Mouse (Mus musculus): ENCODE results near the gene Sesn2. TPM values are rescaled to one million over a fixed set of nuclear protein-coding genes. Genes with fewer than 3 reads are reported as not detected.

Gene Sesn2
- polyA plus RNA-seq (2012; rRNA removed) = 11.0 and 12.6 TPM in 2 replicates

DNA sequence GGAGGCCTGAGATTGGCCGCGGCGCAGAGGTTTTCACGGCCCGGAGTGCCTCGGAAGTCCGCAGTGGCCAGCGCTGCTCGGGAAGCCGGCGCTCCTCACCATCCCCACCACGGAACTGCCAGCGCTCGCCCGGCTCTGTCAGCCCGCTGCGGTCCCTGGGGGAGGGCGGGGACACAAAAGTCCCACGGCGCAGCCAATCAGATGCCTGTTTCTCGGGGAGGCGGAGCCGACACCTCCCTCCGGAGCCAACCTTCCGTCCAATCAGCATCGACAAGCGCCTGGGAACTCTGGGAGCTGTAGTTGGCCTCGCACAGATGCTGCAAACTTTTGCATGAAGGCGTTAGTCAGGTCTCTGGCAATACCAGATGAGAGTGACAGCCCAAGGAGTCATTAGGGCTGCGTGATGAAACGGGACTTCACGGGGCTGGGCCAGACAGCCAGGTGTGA, at the start of gene Sesn2:
TSS of gene Sesn2 (minus strand) at position 150 of the 447 bp plus-strand sequence.

DNA sequence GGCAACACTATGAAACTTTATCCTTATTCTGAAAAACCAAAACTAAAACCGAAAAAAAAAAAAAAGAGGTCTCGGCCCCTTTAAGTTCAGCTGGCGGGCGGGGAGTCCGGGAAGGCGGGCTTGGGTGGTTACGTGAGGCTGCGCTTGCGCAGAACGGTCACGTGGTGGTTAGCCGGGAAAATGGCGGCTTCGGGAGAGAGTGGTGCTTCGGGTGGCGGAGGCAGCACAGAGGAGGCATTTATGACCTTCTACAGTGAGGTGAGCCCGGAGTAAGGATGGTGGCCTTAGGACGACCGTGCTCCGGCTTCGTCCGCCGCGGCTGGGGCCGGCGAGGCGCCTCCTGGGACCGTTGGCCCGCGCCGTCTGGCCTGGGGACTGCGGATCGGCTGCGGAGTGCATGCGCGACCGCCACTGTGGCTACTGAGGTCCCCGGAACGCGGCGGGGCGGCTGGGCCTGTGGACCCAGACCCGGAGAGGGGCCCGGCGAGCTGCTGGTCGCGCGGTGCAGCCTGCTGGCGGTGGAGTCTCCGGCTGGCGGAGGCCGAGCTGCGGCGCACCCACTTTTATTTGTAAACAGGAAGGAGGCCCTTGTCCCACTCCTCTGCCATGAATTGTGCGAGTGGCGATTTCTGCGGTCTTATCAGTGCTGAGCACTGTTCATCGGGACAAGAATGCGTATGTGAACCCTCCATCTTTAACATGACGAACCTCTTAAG, 25.3 kb upstream of the Sesn2 start, which contains the start of gene Dnajc8:
TSS of gene Dnajc8 (plus strand) at position 145 of the 716 bp plus-strand sequence.

DNA sequence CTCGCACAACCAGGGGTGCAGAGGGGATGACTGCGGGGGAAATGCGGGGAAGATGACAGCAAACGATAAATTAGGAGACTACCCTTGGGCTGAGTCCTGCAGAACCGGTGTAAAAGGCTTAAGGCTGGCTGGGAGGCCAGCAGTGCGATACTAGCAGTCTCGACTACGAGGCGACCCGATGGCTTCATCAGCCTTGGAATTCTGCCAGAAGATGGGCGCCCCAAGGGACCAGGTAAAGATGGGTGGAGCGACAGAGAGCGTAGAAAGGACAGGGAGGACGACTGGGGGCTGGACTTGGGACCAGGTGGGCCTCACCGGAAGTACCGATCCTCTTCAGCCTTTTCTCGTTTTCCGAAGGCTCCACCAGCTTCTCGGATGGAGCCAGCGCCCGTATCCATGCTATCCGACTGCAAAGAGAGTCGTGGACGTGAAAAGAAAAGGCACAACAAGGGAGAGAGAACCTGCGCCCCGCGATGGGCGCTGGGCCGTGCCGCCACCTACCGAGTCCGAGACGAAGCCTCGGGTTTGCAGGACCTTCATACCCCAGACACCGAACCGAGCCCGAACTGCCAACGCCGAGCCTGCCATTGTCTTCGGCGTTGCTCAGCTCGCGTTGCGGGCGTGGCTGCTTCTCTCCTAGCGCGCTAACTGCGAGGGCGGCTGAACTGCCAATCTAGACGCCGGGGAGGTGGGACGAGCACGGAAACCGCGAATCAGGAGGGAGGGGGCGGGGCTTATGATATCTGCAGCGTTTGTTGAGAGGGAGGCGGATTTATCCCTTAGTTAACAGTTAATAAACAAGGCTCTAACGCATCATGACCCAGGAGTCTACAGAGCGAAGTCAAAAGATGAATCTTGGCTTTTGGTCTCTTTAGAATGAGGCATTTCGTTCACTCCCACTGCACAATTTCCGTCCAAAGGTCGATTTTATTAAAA, 22.9 kb upstream of the Sesn2 start, which contains the start of gene Atpif1:
TSS of gene Atpif1 (minus strand) at position 679 of the 936 bp plus-strand sequence.

DNA sequence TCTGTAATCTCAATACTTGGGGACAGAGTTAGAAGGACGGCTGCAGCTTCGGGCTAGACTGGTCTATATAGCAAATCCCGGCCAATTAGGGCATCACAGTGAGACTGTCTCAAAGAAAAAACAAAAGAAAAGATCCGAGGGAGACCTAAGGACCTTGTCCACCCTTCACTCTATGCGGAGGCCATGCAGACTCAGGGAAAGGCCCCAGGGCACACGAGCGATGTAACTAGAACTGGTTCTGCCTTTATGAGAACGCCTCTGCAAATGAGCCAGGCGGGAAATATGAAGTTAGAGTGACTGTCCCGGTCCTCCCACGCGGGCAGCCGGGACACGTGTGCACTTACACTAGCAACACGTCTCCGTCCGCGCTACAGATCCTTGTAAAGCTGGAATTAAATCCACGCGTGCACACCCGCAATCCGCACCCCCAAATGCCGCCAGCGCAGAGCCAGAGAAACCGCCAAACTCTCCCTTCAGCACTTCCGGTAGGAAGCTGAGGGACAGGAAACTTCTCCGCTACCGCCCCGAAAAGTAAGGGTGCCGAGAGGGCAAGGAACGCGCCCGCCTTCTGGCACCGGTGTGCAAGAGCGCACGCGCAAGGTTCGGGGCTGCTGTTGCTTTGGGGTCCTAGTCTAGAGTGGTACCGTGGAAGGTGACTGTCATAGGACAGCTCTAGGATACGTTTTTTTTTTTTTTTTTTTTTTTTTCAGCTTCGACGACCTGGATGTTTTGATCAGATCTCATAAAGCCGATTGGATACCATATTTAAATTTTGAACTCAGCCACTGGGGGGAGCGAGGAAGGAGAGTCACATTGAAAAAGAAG, 46.7 kb downstream of the Sesn2 start, which contains the start of gene Med18:
TSS of gene Med18 (minus strand) at position 492 of the 825 bp plus-strand sequence.

Other genes starting within 250 kb of the Sesn2 start
- gene Gmeb1, start 248.9 kb downstream of the Sesn2 start, polyA plus RNA-seq (2012; rRNA removed) = 9.8 and 14.2 TPM in 2 replicates
- gene Taf12, start 236.1 kb downstream of the Sesn2 start, polyA plus RNA-seq (2012; rRNA removed) = 3.2 and 6.4 TPM in 2 replicates
- gene Rab42, start 207.1 kb downstream of the Sesn2 start, polyA plus RNA-seq (2012; rRNA removed) = 4.2 and 5.1 TPM in 2 replicates
- gene Trnau1ap, start 181.0 kb downstream of the Sesn2 start, polyA plus RNA-seq (2012; rRNA removed) = 13.8 and 18.0 TPM in 2 replicates
- 11.3 and 11.9 TPM in 2 replicates for gene Rcc1, start 156.9 kb downstream of the Sesn2 start, polyA plus RNA-seq (2012; rRNA removed)
- gene Phactr4, start 88.0 kb downstream of the Sesn2 start, polyA plus RNA-seq (2012; rRNA removed) = 10.0 and 11.8 TPM in 2 replicates
- 2.7 and 3.7 TPM in 2 replicates for gene Med18, start 46.6 kb downstream of the Sesn2 start, polyA plus RNA-seq (2012; rRNA removed)
- 144 and 165 TPM in 2 replicates for gene Atpif1, start 23.2 kb upstream of the Sesn2 start, polyA plus RNA-seq (2012; rRNA removed)
- 10.1 and 13.4 TPM in 2 replicates for gene Dnajc8, start 25.0 kb upstream of the Sesn2 start, polyA plus RNA-seq (2012; rRNA removed)
- gene Ptafr, start 53.6 kb upstream of the Sesn2 start, polyA plus RNA-seq (2012; rRNA removed) = 4.0 and 5.9 TPM in 2 replicates
- gene Eya3, start 128.5 kb upstream of the Sesn2 start, polyA plus RNA-seq (2012; rRNA removed) = 16.8 and 17.1 TPM in 2 replicates
- 1.7 and 4.3 TPM in 2 replicates for gene Xkr8, start 222.0 kb upstream of the Sesn2 start, polyA plus RNA-seq (2012; rRNA removed)
- 6.8 and 8.0 TPM in 2 replicates for gene Smpdl3b, start 246.8 kb upstream of the Sesn2 start, polyA plus RNA-seq (2012; rRNA removed)

Measured in colon, adult 2 months (tissue).